Mouse (Mus musculus): Measurements from ENCODE around the gene Rnf123. TPM values are rescaled to one million over a fixed set of nuclear protein-coding genes. Genes with fewer than 3 reads are reported as not detected.
"Not testable (repeated sequence)": the region's sequence is repeated elsewhere in the genome, so short reads cannot be mapped to it uniquely, and the experiment has no call there.

Rnf123 gene
- total RNA-seq, 2 experiments from 2014 or later: 94.2 to 97.4 TPM

DNA sequence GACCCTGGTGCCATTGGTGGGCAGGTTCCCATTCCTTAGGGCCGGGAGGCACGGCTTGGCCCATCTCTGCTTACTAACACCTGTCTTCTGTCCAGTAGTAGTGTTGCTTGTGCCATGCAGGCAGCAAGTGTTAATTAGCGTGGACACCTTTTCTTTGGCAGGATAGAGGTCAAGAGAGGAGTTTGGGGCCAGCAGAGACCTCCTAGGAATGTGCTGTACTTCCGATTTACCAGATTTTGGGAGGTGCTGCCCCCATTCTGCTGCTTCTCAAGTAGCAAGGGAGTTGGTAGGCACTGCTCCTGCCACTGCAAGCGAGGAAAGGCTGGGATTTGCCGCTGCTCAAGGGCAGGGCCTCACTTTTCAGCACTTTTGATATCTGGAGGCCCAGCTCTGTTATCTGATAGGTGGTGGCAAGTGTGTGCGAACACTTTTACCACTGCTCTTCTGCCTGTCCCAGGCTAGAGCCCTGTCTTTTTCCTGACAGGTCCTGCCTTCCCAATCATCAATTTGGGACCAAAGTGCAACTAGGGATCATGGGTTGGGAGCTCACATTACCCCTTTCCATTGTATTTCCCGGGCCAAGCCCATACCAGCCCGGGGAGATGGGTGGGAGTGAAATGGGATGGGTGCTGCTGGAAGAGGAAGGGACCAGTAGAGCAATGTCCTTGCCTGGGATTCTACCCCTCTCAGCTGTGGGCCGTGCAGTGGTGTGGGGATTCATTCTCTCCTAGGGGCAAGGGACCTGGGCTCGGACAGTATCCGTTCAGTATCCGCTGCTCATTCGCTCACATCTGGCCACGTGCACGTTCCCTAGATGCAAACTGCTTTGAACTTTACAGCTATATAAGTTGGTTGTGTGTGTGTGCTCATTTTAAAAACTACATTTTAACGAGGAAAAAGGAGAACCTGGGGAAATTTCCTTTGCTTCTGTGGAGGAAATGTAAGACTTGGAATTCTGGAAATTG is 35.3 kb downstream of the Rnf123 start:
- intact Hi-C loops (cut with DNase I): no loop called here
- DNase-seq: peak in 1 of 2 experiments; percentile 5

DNA sequence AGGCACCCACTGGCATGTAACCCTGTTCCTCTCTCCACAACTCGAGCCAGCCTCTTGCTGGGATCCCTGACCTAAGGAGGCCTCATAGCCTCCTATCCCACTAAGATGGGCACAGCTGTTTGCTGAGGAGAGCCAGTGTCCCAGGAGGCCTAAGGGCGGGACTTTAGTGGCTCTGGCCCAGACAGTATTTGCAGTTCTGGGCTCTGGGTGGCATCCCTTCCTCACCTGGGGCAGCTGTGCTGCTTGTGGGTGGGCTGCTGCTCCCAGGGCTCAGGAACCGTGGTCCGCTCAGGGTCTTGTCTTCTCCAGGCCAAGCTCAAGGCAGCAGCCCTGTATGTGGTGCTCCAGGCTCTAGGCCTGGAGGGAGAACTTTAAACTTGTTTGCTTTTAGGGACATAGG is 36.6 kb downstream of the Rnf123 start:
- intact Hi-C loops (cut with DNase I): no loop called here
- peak in 1 of 2 experiments; percentile 1 for DNase-seq

DNA sequence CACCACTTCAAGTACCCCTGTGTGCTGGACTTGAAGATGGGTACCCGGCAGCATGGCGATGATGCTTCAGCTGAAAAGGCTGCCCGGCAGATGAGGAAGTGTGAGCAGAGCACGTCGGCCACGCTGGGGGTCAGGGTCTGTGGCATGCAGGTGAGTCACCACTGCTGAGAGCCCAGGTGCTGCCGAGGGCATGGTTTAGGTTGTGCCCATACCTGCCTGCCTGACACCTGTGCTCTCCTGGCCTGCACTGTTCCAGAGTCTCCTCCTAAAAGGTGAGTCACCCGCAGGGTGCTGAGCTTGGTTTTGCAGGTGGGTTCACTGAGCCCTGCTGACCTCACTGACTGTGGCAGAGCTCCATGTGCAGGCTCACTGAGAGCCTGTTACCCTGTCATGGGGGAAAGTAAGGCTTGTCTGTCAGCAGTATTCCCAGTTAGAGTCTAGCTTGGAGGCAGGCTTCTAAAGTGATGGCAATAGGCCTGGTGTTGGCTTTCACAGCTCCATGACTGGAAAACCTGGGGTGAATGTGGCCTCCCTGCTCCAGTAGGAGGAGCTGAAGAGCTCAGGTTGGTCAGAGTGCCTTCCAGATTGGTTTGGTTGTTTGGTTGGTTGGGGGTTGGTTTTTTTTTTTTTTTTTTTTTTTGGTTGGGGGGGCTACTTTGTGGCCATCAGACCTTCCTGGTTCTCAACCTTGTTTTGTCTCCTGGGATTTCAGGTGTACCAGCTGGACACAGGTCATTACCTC is 38.2 kb downstream of the Rnf123 start:
- intact Hi-C loops (cut with DNase I): no loop called here
- no peak for DNase-seq

DNA sequence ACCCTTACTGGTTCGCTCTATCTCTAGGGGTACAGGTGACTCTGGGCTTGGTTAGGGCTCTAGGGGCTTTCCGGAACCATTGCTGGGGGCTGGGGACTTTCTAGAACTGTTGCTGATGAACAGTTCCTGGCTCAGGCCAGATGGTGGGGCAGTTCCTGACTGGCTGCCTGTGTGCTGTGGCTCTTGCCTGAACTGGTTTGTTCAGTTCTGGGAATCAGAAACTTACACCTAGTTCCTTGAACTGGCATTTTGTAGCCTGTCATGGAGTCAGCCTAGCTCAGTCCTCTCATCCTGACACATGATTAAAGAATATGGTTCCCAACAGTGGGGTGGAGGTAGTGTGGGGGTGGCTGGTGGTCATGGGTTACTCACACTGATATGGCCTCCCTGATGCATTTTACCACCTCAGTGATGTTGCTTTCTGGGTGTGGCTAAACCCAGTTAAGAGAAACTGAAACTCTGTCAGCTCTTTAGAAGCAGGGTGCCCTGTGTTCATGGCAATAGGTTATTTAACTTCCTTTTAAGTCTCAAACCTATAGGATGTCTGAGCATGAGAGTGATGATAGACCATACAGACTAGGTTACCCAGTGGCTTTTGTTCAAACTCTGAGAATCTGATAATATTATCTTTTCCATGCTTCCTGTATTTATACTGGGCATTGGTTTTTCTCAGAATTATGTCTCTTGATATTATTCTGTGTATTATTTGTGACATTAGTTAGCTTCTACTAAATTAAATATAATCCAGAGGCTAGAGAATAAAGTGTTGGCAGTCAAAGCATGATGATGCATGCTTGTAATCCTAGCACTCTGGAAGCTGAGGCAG is 47.6 kb downstream of the Rnf123 start:
- no peak for DNase-seq
- intact Hi-C loops (cut with DNase I): no loop called here

DNA sequence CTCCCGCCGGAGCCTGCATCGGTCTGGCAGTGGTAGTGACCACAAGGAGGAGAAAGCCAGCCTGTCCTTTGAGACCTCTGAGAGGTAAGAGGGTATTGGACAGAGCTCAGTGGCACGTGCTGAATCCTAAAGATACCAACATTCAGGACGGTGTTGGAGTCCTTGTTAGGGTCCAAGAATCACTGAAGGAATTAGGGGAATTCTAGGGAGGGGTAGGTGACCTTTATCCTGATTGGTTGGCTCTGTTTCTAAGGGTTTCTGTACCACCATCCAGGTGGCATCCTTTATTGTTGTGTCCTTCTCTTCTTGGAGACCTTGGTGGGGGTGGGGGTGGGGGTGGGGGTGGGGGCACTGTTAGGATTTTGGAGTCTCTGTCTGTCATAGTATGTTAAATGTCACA is 51.0 kb downstream of the Rnf123 start:
- intact Hi-C loops (cut with DNase I): no loop called here
- no peak for DNase-seq

DNA sequence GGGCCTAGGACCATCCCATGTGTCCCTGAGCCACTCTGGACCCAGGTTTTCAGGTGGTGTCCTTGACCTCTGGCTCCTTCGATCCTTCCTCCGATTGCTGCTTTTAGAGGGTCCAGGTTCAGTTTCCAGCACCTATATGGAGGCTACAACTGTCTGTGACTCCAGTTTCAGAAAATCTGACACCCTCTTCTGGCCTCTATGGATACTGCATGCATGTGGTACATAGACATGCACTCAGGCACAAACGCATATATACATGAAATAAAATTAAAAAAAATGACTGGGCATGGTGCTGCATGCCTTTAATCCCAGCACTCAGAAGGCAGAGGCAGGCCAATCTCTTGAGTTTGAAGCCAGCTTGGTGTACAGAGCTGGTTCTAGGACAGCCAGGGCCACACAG is 55.3 kb downstream of the Rnf123 start:
- DNase-seq: no peak
- intact Hi-C loops (cut with DNase I): no loop called here

DNA sequence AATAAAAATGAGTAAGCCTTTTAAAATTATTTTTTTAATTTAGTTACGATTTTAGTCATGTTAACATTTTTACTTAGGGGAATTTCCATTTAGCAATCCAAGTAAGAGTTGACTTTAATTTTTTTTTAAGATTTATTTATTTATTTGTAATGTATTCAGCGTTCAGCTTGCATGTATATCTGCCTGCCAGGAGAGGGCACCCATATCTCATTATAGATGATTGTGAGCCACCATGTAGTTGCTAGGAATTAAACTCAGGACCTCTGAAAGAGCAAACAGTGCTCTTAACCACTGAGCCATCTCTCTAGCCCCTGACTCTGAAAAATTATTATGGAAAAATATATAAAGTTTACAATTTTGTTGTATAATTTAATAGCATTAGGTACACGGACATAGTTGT is 56.6 kb downstream of the Rnf123 start:
- intact Hi-C loops (cut with DNase I): no loop called here
- no peak for DNase-seq

DNA sequence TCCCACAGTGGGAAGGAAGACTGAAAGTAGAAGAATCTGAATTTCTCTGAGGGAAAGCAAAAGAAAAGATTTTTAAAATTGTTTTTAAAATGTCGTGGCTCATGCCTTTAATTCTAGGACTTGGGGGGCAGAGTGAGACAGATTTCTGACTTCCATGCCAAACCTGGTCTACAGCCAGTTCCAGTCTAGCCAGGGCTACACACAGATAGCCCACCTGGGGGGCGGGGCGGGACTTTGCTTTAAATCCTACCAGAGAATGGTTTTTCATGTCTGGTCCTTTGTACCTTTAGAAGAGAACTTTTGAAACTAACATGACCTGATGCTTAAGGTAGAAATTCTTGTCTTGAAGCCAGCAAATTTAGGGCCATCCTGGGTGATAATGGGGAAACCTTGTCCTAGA is 59.9 kb downstream of the Rnf123 start:
- DNase-seq: no peak
- intact Hi-C loops (cut with DNase I): no loop called here

DNA sequence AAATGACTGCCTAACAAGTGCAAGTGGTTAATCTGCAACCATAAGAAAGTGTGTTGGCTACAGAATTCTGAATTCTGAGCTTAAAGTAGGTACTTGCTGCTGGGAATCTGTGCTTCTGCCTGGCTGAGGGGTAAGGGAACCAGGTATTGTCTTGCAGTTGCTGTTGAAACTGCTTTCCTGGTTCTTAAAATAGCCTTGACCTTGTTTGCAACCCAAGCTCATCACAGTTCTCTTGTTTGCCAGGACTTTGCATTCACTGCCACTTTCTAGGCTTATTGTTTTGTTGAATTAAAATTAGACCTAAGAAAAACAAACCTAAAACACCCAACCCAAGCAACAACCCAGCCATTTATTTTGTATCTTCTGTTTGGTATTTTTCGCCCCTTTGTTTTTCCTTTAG is 62.4 kb downstream of the Rnf123 start:
- intact Hi-C loops (cut with DNase I): no loop called here
- no peak for DNase-seq

DNA sequence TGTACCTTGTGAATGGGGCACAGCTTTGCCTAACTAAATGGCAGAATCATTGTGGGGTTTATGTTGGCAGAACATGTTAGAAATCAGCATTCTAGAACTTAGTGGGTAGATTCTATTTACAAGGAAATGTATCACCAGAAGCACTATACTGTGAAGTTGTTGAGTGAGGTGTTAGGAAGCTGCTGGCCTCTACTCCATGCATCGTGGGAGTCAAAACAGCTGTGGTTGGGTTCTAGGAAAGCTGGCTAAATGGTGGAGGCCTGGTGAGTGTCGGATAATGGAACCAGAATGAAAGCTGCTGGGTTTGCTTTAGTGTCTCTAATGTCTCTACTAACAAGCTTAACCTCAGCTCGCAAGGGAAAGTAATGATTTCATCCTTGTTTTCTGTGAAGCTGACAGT is 66.0 kb downstream of the Rnf123 start:
- no peak for DNase-seq
- intact Hi-C loops (cut with DNase I): no loop called here

DNA sequence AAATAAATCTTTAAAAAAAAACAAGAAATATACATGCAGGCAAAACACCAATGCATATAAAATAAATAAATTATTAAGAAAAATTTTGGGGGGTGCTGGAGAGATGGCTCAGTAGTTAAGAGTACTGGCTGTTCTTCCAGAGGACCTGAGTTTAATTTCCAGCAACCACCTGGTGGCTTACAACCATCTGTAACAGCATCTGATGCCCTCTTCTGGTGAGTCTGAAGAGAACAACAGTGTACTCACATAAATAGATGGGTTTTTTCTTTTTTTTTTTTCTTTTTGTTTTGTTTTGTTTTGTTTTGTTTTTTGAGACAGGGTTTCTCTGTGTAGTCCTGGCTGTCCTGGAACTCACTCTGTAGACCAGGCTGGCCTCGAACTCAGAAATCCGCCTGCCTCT is 69.6 kb downstream of the Rnf123 start:
- DNase-seq; intact Hi-C loops (cut with DNase I): not testable (repeated sequence)

DNA sequence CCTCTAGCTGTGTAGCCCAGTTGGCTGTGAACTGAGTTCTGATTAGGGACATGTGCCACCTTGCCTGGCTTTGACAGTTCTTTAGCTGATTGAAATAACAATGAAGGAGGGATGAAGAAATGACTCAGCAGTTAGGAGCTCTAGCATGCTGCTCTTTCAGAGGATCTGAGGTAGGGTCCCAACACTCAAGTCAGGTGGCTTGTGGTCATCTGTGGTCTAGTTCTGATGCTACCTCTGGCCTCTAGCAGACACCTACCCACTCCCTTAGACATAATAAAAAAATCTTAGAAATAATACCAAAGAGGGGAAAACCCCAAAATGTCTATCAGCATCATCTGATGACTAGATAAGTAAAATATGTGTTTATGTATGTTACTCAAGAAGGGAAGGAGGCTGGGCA is 72.8 kb downstream of the Rnf123 start:
- DNase-seq: no peak
- intact Hi-C loops (cut with DNase I): no loop called here

DNA sequence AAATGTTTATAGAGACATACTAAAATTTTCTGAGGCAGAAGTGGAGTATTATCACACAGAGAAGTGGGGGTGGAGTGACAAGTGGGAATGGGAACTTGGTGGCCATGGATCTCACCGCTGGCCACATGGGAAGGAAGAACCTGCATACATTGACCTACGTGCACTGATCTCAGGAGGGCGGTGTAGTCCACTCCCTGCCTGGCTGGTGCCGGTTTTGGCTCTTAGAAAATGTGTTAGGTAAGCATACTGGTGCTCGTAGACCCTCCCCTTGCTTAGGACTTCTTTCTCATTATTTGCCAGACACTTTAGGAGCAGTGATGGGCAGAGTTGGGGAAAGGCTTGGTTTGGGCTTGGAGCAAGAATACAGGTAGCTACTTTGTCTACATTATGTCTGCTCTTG is 75.1 kb downstream of the Rnf123 start:
- intact Hi-C loops (cut with DNase I): no loop called here

DNA sequence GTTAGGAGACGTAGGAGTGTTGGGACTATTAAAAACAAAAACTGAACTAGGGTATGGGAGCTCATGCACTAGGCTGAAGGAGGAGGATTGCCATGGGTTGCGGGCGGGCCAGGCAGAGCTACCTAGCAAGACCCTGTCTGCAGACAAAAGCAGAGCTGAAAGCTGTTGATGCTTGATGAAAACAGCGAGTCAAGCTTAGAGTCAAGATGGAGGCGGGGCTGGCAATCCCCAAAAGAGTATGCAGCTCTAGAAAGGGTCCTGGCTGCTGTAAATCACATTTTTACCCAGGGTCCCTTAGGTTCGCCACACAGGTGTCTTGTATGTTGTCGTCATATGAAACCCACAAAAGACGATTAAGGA is 79.6 kb downstream of the Rnf123 start:
- intact Hi-C loops (cut with DNase I): loop anchor here (2.0 kb wide), 1 partner anchor 47 kb away; no protein-coding TSS in a partner anchor
- DNase-seq: peak in 1 of 2 experiments; percentile 14

More for the DNA sequence above, 75.1 kb downstream of the Rnf123 start:
- DNase-seq: no peak

DNA sequence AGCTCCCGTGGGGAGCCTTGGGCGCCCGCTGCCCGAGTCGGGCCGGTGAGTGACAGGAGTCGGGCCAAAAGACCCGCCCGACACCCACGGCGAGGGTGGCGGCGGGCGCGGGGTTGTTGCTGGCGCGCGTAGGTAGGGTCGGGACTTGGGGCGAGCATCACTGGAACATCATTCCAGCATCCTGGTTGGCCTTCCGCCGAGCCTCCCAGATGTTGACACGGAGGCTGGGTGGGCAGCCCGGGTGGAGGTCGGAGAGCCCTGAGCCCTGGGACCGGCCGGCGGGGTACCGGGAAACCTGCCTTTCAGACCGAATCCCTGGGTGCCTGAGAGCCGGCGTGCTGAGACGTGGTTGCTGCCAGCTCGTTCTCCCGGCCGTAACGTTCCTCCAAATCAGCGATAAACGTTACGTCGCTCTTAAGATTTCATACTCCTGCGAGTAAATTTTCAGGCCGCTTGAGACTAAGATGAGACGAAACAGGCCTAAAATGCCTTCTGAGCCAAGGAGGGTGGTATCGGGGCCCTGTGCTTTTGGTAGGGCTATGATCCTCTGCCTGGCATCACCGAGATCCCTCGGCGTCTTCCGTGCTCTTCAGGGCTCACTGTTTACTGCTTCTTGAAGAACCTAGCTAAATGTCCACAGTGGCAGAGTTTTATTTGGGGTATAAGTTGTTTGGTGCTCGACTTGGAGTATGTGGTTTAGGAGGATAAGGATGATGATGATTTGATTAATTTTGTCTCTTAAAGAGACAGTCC is 80.2 kb downstream of the Rnf123 start:
- DNase-seq: no peak
- intact Hi-C loops (cut with DNase I): loop anchor here (2.0 kb wide), 1 partner anchor 48 kb away; no protein-coding TSS in a partner anchor

DNA sequence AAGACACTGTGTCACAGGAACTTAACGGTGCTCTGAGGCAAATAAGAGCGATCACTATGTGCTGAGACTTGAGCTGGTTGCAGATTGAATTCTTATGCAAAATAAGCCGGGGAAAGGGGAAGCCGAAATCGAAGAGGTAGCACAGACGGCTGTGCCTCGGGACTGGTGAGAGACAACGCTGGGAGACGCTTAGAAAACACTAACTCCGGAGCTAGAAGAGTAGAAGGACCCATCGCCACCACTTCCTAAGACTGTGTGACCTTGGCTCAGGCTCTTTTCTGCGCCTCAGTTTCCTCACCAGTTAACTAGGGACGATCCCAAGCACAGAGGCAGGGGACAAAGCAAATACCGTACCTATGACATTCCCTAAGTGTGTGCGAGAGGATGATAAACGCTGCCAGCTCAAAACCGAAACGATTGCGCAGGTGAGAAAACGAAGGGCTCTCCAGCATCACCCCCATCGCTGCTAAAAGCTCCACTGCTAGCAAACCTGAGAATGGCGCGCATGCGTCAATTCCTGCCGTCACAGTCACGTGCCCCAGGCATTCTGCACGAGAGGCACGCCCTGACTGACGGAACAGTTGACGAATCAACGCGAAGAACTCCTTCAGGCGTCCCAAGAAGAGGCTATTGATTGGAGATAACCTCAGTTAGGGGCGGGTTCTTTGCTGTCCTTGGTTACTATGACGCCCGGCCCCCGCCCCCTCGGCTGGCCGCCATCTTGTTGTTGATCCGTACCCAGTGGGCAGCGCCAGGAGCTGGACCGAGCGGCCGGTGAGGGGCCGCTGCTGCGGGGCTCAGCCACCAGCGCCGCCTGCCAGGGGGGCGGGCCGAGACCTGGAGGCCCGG is 81.0 kb downstream of the Rnf123 start, which contains the start of gene Ip6k1:
Ip6k1 (plus strand) TSS at position 580 of the 849 bp plus-strand sequence.
- intact Hi-C loops (cut with DNase I): loop anchor here (2.0 kb wide), 1 partner anchor 49 kb away; no protein-coding TSS in a partner anchor
- peak; percentile 99 to 100 for DNase-seq

Data from heart, postnatal 36 days (tissue).